Mouse (Mus musculus): Measurements from ENCODE around the gene Dip2b.

DNA sequence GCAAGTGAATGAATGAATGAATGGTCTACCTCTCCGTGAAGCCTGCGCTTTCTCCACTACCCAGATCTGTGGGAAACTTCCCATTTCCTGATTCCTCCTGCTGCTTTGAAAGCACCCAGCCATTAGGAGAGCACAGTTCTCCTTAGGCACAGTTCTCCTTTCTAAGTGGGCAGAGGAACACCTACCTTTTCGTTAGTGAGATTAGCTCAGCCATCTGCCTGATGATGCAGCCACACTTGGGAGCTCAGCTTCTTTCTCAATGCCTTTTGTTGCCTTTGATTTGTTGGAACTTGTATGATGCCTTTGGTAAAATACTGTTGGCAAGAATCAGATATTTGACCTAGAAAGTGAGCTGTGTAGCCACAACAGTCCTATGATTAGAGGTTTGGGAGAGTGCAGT lies 71.5 kb downstream of the Dip2b start:
- TF ChIP-seq POLR2A (IDR thresholded peaks at IDR 0.05; ENCODE audit: extremely low read depth, insufficient read depth, low read length) (no peak), CTCF (IDR thresholded peaks at IDR 0.05; ENCODE audit: extremely low read depth, insufficient read depth, low read length) (no peak)
